Mouse (Mus musculus) intestine, embryonic 16.5 days (tissue): ENCODE data around the gene Fetub. TPM values are rescaled to one million over a fixed set of nuclear protein-coding genes. Genes with fewer than 3 reads are reported as not detected.

Experiments
- ATAC-seq: fragments of 200-750 bp; cut with Nextera tagmentation; 2 replicates; pipeline ENCODE4 v1.8.0; 2017; ENCODE audit warnings: moderate TSS enrichment, moderate library complexity
- H3K27ac ChIP-seq: fragments of 300-500 bp; sonication (generic); 2 replicates; pipeline ENCODE4 v1.5.1; 2014; ENCODE audit warnings: mild to moderate bottlenecking, low read length
- H3K27me3 ChIP-seq: fragments of 300-500 bp; sonication (generic); replicated peaks from 2 replicates; pipeline ENCODE4 v1.6.1; 2014; ENCODE audit warnings: low read length, control low read depth, mixed read lengths; ENCODE audit not compliant: control insufficient read depth, insufficient read depth
- H3K36me3 ChIP-seq: fragments of 300-500 bp; sonication (generic); 2 replicates; pipeline ENCODE4 v1.6.1; 2014; ENCODE audit warnings: low read length, control low read depth; ENCODE audit not compliant: control insufficient read depth, insufficient read depth
- H3K4me1 ChIP-seq: fragments of 300-500 bp; sonication (generic); 2 replicates; pipeline ENCODE4 v1.6.1; 2014; ENCODE audit warnings: low read length, control low read depth, mixed read lengths; ENCODE audit not compliant: control insufficient read depth, insufficient read depth
- H3K4me2 ChIP-seq: fragments of 300-500 bp; sonication (generic); 2 replicates; pipeline ENCODE4 v1.6.1; 2014; ENCODE audit warnings: low read depth, low read length, control low read depth
- H3K4me3 ChIP-seq: fragments of 300-500 bp; sonication (generic); 2 replicates; pipeline ENCODE4 v1.5.1; 2014; ENCODE audit warnings: mild to moderate bottlenecking, low read length
- H3K9ac ChIP-seq: fragments of 300-500 bp; sonication (generic); 2 replicates; pipeline ENCODE4 v1.6.1; 2014; ENCODE audit warnings: low read depth, low read length
- H3K9me3 ChIP-seq: fragments of 300-500 bp; sonication (generic); 2 replicates; pipeline ENCODE4 v1.6.1; 2016; ENCODE audit warnings: low read length, control low read depth; ENCODE audit not compliant: control insufficient read depth
- WGBS: fragments of 180-500 bp; shearing (Covaris S2); extraction: QIAGEN DNeasy Blood & Tissue Kit; methylation state at CpG from one replicate; pipeline ENCODE4 v1.1.7; 2014; 5-methylcytosine and 5-hydroxymethylcytosine counted together
- polyA plus RNA-seq: library from polyadenylated mRNA; unstranded; fragments of >200 nt; fragmentation: Nextera tagmentation; extraction: Ambion mirVana; gene quantifications from 2 replicates; pipeline ENCODE4 v1.2.1, GENCODE M21; 2015

The Fetub gene
- polyA plus RNA-seq, 1 experiment from 2014 or later: 0.49 TPM

DNA sequence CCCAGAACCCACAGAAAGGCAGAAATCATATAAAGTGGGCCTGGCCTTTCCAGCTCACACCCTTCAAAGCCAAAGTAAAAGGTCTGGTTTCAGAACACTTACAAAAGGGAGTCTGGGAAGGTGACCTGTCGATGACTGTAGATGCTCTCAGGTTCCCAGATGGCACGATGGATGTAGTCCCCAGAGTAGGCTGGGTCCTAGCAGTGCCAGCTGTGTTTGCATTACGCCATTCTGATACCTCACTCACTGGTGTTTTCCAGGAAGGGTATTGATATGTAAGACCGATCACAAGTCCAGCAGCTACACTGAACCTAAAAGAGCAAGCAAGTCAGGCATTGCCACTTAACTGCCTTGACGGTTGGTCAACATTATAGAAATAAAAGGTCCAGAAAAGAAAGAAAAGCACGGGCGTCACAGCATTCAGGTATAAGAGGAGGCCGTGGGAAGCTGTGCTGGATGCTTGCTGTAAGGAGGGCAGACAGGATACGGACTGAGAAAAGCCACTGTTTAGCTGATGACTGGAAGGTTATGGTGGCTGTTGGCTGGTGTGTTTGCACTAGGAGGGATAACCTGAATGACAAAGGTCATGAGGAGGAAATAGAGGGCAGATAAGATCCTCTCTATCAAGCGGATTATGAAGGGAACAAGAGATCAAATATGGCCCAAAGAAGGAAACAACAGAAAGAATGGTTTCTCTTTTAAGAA lies 18.1 kb upstream of the Fetub start:
- no peak overlapping the region for H3K27ac ChIP-seq
- no peaks in the 10 kb centered on the region for H3K27me3 ChIP-seq
- WGBS: 74% methylated on average over 10 of the region's 10 CpGs
- no peaks in the 10 kb centered on the region for H3K36me3 ChIP-seq
- no peak overlapping the region for H3K4me2 ChIP-seq
- H3K4me3 ChIP-seq: no peak overlapping the region
- no peak overlapping the region for H3K9ac ChIP-seq
- no peaks in the 10 kb centered on the region for H3K9me3 ChIP-seq
- H3K4me1 ChIP-seq: no peaks in the 10 kb centered on the region
- no peak for ATAC-seq

- Histone ChIP-seq H3K36me3 (no peaks in the 10 kb centered on the region), H3K4me3 (no peak overlapping the region), H3K27me3 (no peaks in the 10 kb centered on the region), H3K9me3 (no peaks in the 10 kb centered on the region), H3K4me2 (no peak overlapping the region), H3K4me1 (no peaks in the 10 kb centered on the region), H3K9ac (no peak overlapping the region), H3K27ac (no peak overlapping the region)
- no peak for ATAC-seq
- WGBS: 64% methylated on average over 3 of the region's 3 CpGs
Measured at GRCm38 (mm10) chr16:22901326-22901725, 16.8 kb upstream of the Fetub start.

DNA sequence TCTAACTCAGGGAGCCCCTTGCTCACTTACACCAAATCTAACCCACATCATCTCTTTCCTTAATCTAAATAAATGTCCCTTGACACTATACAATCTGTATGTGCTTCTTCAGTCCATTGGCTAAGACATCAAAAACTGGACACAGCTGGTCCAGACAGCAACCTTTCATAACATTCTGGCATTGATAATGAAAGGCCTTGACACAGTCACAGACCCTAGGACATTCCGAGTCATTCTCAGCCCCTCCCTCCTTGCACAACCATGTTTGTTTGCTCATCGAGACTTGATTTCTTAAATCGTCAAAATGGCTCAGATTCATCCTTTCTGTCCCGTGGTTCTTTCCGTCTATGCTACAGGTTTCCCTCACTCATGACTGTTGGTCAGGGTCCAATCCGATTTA lies 8.8 kb upstream of the Fetub start:
- no peak overlapping the region for H3K27ac ChIP-seq

DNA sequence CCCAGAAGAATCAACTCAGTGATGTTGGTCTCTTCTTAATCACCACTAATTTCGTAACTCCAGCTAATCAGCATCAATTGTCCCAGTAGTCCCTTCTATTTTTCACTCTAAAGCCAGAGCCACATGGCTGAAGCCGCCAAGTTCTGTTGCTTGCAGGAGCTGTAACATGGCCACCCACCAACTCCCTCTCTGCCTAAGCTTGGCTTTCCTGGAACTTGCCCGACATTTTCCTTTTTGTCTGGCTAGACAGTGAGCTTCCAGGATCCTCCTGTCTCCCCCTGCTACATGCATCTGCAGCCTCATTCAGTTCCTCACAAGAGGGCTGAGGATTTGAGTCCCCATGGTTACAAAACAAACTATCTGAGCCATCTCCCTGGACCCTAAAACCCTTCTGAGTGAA lies 6.1 kb upstream of the Fetub start:
- ATAC-seq: no peak
- Histone ChIP-seq H3K4me2 (no peak overlapping the region), H3K9me3 (no peaks in the 10 kb centered on the region), H3K4me3 (no peak overlapping the region), H3K36me3 (no peaks in the 10 kb centered on the region), H3K9ac (no peak overlapping the region), H3K4me1 (no peaks in the 10 kb centered on the region), H3K27ac (no peak overlapping the region), H3K27me3 (no peaks in the 10 kb centered on the region)
- 82% methylated on average over 3 of the region's 3 CpGs for WGBS

More for the DNA sequence above, 8.8 kb upstream of the Fetub start:
- H3K9me3 ChIP-seq: no peaks in the 10 kb centered on the region
- no peak overlapping the region for H3K9ac ChIP-seq
- H3K36me3 ChIP-seq: no peaks in the 10 kb centered on the region
- H3K27me3 ChIP-seq: no peaks in the 10 kb centered on the region
- no peak for ATAC-seq
- no peak overlapping the region for H3K4me3 ChIP-seq
- H3K4me2 ChIP-seq: no peak overlapping the region
- WGBS: 87% methylated on average over 6 of the region's 6 CpGs
- H3K4me1 ChIP-seq: no peaks in the 10 kb centered on the region

- H3K27ac ChIP-seq: no peak overlapping the region
- no peak overlapping the region for H3K4me2 ChIP-seq
- no peaks in the 10 kb centered on the region for H3K36me3 ChIP-seq
- WGBS: 64% methylated on average over 6 of the region's 6 CpGs
- ATAC-seq: no peak
- no peak overlapping the region for H3K9ac ChIP-seq
- no peaks in the 10 kb centered on the region for H3K27me3 ChIP-seq
- no peak overlapping the region for H3K4me3 ChIP-seq
- H3K9me3 ChIP-seq: no peaks in the 10 kb centered on the region
- H3K4me1 ChIP-seq: no peaks in the 10 kb centered on the region
Measured at GRCm38 (mm10) chr16:22912886-22913285, 5.2 kb upstream of the Fetub start.

DNA sequence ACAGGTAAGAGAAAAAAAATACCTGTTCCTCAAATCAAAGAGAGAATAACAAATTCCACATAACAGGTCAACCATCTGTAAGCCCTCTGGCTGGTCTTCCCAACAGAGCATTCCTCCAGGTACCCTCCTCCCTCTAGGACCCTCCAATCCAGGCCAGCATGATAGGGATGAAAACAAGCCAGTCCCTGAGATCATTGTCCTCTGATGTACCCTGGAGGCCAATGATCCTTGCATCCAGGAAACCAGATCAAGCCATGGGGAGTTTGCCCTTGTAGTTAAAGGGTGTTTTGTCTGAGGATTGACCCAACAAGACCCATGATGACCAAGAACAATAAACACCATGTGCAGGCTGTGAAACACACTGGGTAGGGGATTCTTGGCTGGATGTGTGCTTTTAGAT lies 3.9 kb upstream of the Fetub start:
- H3K9ac ChIP-seq: no peak overlapping the region
- H3K4me2 ChIP-seq: no peak overlapping the region
- ATAC-seq: no peak
- no peaks in the 10 kb centered on the region for H3K9me3 ChIP-seq
- no peaks in the 10 kb centered on the region for H3K36me3 ChIP-seq
- no peak overlapping the region for H3K4me3 ChIP-seq
- H3K27ac ChIP-seq: no peak overlapping the region
- no peaks in the 10 kb centered on the region for H3K27me3 ChIP-seq
- H3K4me1 ChIP-seq: no peaks in the 10 kb centered on the region

DNA sequence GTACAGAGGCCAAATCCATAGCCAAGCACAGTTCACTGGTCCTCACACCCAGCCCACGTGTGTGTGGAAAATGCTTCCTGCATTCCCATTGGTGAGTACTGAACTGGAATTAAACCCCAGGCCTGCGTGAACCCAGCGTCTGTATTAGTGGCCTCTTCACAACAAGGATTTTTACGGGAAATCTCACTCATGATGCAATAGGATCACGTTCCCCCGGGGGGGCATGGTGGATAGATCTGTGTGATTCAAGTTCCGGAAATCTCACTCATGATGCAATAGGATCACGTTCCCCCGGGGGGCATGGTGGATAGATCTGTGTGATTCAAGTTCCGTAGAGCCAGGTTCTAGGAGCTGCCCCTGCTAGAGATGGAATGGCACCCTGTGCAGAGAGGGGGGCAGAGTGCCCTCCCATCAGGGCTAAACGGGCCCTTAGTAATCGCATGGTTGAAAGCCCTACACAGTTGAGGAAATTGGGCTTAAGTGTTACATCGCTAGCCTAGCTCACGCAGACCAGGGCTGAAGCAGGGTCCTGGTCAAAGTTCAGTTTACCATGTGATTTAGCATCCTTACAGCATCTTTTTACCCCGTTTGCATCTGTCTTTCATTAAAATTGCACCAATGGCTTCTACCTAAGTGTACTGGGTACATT lies 654 bp downstream of the Fetub start:
- Histone ChIP-seq H3K27ac (no peak overlapping the region), H3K4me1 (no peaks in the 10 kb centered on the region), H3K9ac (no peak overlapping the region), H3K4me3 (no peak overlapping the region), H3K9me3 (no peaks in the 10 kb centered on the region), H3K36me3 (no peaks in the 10 kb centered on the region), H3K27me3 (no peaks in the 10 kb centered on the region), H3K4me2 (no peak overlapping the region)
- ATAC-seq: no peak
- 84% methylated on average over 15 of the region's 15 CpGs for WGBS

- no peaks in the 10 kb centered on the region for H3K9me3 ChIP-seq
- H3K4me2 ChIP-seq: no peak overlapping the region
- H3K36me3 ChIP-seq: no peaks in the 10 kb centered on the region
- H3K27ac ChIP-seq: no peak overlapping the region
- 51% methylated on average over 18 of the region's 18 CpGs for whole genome bisulfite sequencing
- ATAC-seq: no peak
- no peaks in the 10 kb centered on the region for H3K4me1 ChIP-seq
- no peaks in the 10 kb centered on the region for H3K27me3 ChIP-seq
- no peak overlapping the region for H3K9ac ChIP-seq
- no peak overlapping the region for H3K4me3 ChIP-seq
Measured at GRCm38 (mm10) chr16:22919971-22920854, 2.1 kb downstream of the Fetub start.

DNA sequence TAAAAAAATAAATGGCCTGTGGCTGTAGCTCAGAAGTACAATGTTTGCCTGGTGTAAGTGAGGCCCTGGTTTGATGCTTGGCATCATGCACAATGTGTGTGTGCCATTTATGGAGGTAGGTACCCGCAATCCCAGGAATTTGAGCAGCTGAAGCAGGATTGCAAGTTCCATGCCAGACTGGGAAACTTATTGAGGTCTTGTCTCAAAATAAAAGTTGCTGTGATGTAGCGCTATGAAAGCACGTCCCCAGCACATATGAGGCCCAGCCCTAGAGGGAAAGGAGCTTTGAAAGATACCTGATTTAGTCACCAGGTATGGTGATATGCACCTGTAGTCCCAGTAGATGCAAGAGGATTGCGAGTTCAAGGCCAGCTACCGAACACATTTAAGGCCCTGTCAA lies 3.6 kb downstream of the Fetub start:
- 90% methylated on average over 5 of the region's 5 CpGs for WGBS
- ATAC-seq: no peak
- no peak overlapping the region for H3K27ac ChIP-seq
- no peak overlapping the region for H3K9ac ChIP-seq
- no peak overlapping the region for H3K4me2 ChIP-seq
- no peaks in the 10 kb centered on the region for H3K9me3 ChIP-seq
- no peaks in the 10 kb centered on the region for H3K27me3 ChIP-seq
- no peak overlapping the region for H3K4me3 ChIP-seq
- no peaks in the 10 kb centered on the region for H3K4me1 ChIP-seq
- no peaks in the 10 kb centered on the region for H3K36me3 ChIP-seq
